ENCODE assay signal across 17 mouse cellular contexts in genomic region chr6:137397358-137397757, GRCm38 (mm10).
DNase-seq lines count a peak whose midpoint lies in the region; ATAC-seq and TF ChIP-seq lines count a peak whose summit lies in the region.
"Had no signal": no experiment of that assay in that cellular context is flagged by ENCODE, and none has a peak within 500 bp of the region (broad histone marks: within the 10 kb centered on the region; RNA-seq: fewer than 3 reads in every experiment).

No protein-coding gene starts in this region.

- H3K27ac ChIP-seq in forebrain, postnatal 0 days (ENCODE audit: low read depth, low read length): no peak overlapping the region
- H3K27ac ChIP-seq in forebrain, embryonic 12.5 days: no peak overlapping the region
- H3K27ac ChIP-seq in kidney, postnatal 0 days: no peak overlapping the region
- H3K27ac ChIP-seq: limb, embryonic 15.5 days; midbrain, embryonic 13.5 days had no signal

- 86% methylated on average over 2 of the region's 2 CpGs for WGBS in forebrain, postnatal 0 days
- WGBS in forebrain, embryonic 12.5 days: 88% methylated on average over 2 of the region's 2 CpGs
- 80% methylated on average over 2 of the region's 2 CpGs for WGBS in kidney, postnatal 0 days

- peak; percentile 46 for TF ChIP-seq CTCF in forebrain, postnatal 0 days (IDR thresholded peaks at IDR 0.05; ENCODE audit: low read depth)
- TF ChIP-seq CTCF in kidney, postnatal 0 days (IDR thresholded peaks at IDR 0.05; ENCODE audit: low read depth): peak; percentile 57

- no peak overlapping the region for H3K9ac ChIP-seq in forebrain, postnatal 0 days
- H3K9ac ChIP-seq in forebrain, embryonic 12.5 days: no peak overlapping the region
- H3K9ac ChIP-seq in kidney, postnatal 0 days (ENCODE audit: low read depth, low read length): no peak overlapping the region
- H3K9ac ChIP-seq: limb, embryonic 15.5 days; midbrain, embryonic 13.5 days had no signal

- H3K4me3 ChIP-seq in forebrain, postnatal 0 days (ENCODE audit: low read depth, low read length): no peak overlapping the region
- H3K4me3 ChIP-seq in forebrain, embryonic 12.5 days (replicated peaks): no peak overlapping the region
- no peak overlapping the region for H3K4me3 ChIP-seq in kidney, postnatal 0 days (replicated peaks; ENCODE audit: low read depth, low read length)
- H3K4me3 ChIP-seq: limb, embryonic 15.5 days; midbrain, embryonic 13.5 days had no signal

- ATAC-seq in forebrain, postnatal 0 days: peak; percentile 16; the same call in 1 of the 2 replicates
- no peak for ATAC-seq in forebrain, embryonic 12.5 days (ENCODE audit: low FRiP score)
- no peak for ATAC-seq in kidney, postnatal 0 days (replicated peaks; ENCODE audit: low FRiP score, low read depth)
- ATAC-seq in monocyte, adult 5-6 weeks (replicated peaks; ENCODE audit: insufficient number of reproducible peaks, low FRiP score, low TSS enrichment, poor library complexity, severe bottlenecking): no peak
- ATAC-seq: forebrain, embryonic 16.5 days; hindbrain, embryonic 16.5 days; midbrain, embryonic 13.5 days had no signal

- no peaks in the 10 kb centered on the region for H3K9me3 ChIP-seq in forebrain, postnatal 0 days (ENCODE audit: low read length)
- H3K9me3 ChIP-seq in forebrain, embryonic 12.5 days: no peaks in the 10 kb centered on the region
- H3K9me3 ChIP-seq in kidney, postnatal 0 days (replicated peaks; ENCODE audit: low read length): no peaks in the 10 kb centered on the region
- H3K9me3 ChIP-seq: limb, embryonic 15.5 days; midbrain, embryonic 13.5 days had no signal

- no peak overlapping the region for H3K4me2 ChIP-seq in forebrain, postnatal 0 days (ENCODE audit: low read depth)
- H3K4me2 ChIP-seq in forebrain, embryonic 12.5 days: no peak overlapping the region
- no peak overlapping the region for H3K4me2 ChIP-seq in kidney, postnatal 0 days (ENCODE audit: low read length)
- H3K4me2 ChIP-seq: limb, embryonic 15.5 days; midbrain, embryonic 13.5 days had no signal

- peak; percentile 9 for DNase-seq in forebrain, postnatal 0 days
- DNase-seq in kidney, postnatal 0 days (ENCODE audit: low spot score): peak; percentile 62
- no peak for DNase-seq in kidney, adult 18-20 months
- peak; percentile 33 for DNase-seq in retina, postnatal 1 day
- DNase-seq in retina, embryonic 14.5 days (ENCODE audit: low spot score): no peak
- no peak for DNase-seq in MN1 (ENCODE audit: low spot score)
- DNase-seq: kidney, adult 11 months; kidney, postnatal 36 days; lung, adult 2 months; right cerebral cortex, postnatal 4 days; thymus, adult 18-20 months had no signal

- no peaks in the 10 kb centered on the region for H3K27me3 ChIP-seq in forebrain, postnatal 0 days (ENCODE audit: insufficient read depth, low read length)
- no peaks in the 10 kb centered on the region for H3K27me3 ChIP-seq in forebrain, embryonic 12.5 days
- no peaks in the 10 kb centered on the region for H3K27me3 ChIP-seq in kidney, postnatal 0 days (ENCODE audit: insufficient read depth, low read length)
- H3K27me3 ChIP-seq: limb, embryonic 15.5 days; midbrain, embryonic 13.5 days had no signal

- H3K4me1 ChIP-seq in forebrain, postnatal 0 days (ENCODE audit: insufficient read depth): no peaks in the 10 kb centered on the region
- H3K4me1 ChIP-seq in forebrain, embryonic 12.5 days: peaks cover 5% of the 10 kb centered on the region
- no peaks in the 10 kb centered on the region for H3K4me1 ChIP-seq in kidney, postnatal 0 days (replicated peaks; ENCODE audit: insufficient read depth, low read length)
- H3K4me1 ChIP-seq: limb, embryonic 15.5 days had no signal

- H3K36me3 ChIP-seq in forebrain, postnatal 0 days (ENCODE audit: insufficient read depth): peaks cover 7% of the 10 kb centered on the region
- peaks cover 6% of the 10 kb centered on the region; the same call in 1 of the 2 replicates for H3K36me3 ChIP-seq in forebrain, embryonic 12.5 days (replicated peaks)
- no peaks in the 10 kb centered on the region for H3K36me3 ChIP-seq in kidney, postnatal 0 days (ENCODE audit: insufficient read depth, low read length)
- H3K36me3 ChIP-seq: limb, embryonic 15.5 days had no signal

Comparison
In these comparisons a context has a peak if more than half of its experiments do, and no peak if none do; other contexts are left out.
1. DNase-seq: peak in forebrain, postnatal 0 days (single experiment), kidney, postnatal 0 days (single experiment) and retina, postnatal 1 day (single experiment); none in kidney, adult 18-20 months (single experiment), retina, embryonic 14.5 days (single experiment) and MN1 (single experiment).